Mouse (Mus musculus) splenic B cell, adult 2 months (primary cell): ENCODE results near the gene Cmtm4.
A peak's percentile ranks its signal among the peaks of the same experiment; 100 is the strongest.
"Not testable (repeated sequence)": the region's sequence is repeated elsewhere in the genome, so short reads cannot be mapped to it uniquely, and the experiment has no call there.

Experiments used
- DNase-seq: peaks from one replicate; pipeline ENCODE4 v3.0.0-alpha.2; 2011; ENCODE audit warnings: low read depth, low spot score
- H3K27me3 ChIP-seq: 2 replicates; pipeline ENCODE4 v1.6.1; 2012; ENCODE audit warnings: mild to moderate bottlenecking, low read length, moderate library complexity, mixed read lengths; ENCODE audit not compliant: control insufficient read depth, poor library complexity, insufficient read depth, severe bottlenecking
- H3K36me3 ChIP-seq: 2 replicates; pipeline ENCODE4 v1.6.1; 2012; ENCODE audit warnings: mild to moderate bottlenecking, low read length, moderate library complexity, mixed read lengths; ENCODE audit not compliant: control insufficient read depth, poor library complexity, insufficient read depth, severe bottlenecking

Gene Cmtm4

GRCm38 (mm10) chr8:104342426-104342825, 53.2 kb downstream of the Cmtm4 start:
- DNase-seq: no peak
- Histone ChIP-seq H3K36me3 (no peaks in the 10 kb centered on the region), H3K27me3 (no peaks in the 10 kb centered on the region)

GRCm38 (mm10) chr8:104341678-104342077, 53.9 kb downstream of the Cmtm4 start:
- no peaks in the 10 kb centered on the region for H3K36me3 ChIP-seq
- no peaks in the 10 kb centered on the region for H3K27me3 ChIP-seq
- no peak for DNase-seq

GRCm38 (mm10) chr8:104341106-104341561, 54.5 kb downstream of the Cmtm4 start:
- Histone ChIP-seq H3K27me3 (no peaks in the 10 kb centered on the region), H3K36me3 (no peaks in the 10 kb centered on the region)
- DNase-seq: no peak

GRCm38 (mm10) chr8:104340233-104341105, 55.1 kb downstream of the Cmtm4 start:
- H3K27me3 ChIP-seq: no peaks in the 10 kb centered on the region
- peak; percentile 84 for DNase-seq
- no peaks in the 10 kb centered on the region for H3K36me3 ChIP-seq

GRCm38 (mm10) chr8:104339983-104340232, 55.7 kb downstream of the Cmtm4 start:
- Histone ChIP-seq H3K27me3 (no peaks in the 10 kb centered on the region), H3K36me3 (no peaks in the 10 kb centered on the region)
- no peak for DNase-seq

- Histone ChIP-seq H3K27me3 (no peaks in the 10 kb centered on the region), H3K36me3 (no peaks in the 10 kb centered on the region)
- DNase-seq: no peak
These were observed 56.2 kb downstream of the Cmtm4 start, which contains the start of gene Cmtm3 for GRCm38 (mm10) chr8:104339229-104339982. Cmtm3 (plus strand) TSS chr8:104339410.

- DNase-seq: peak; percentile 52
- Histone ChIP-seq H3K36me3 (no peaks in the 10 kb centered on the region), H3K27me3 (no peaks in the 10 kb centered on the region)
These were observed 57.7 kb downstream of the Cmtm4 start for GRCm38 (mm10) chr8:104337890-104338289.

- H3K36me3 ChIP-seq: no peaks in the 10 kb centered on the region
- DNase-seq: no peak
These were observed 58.8 kb downstream of the Cmtm4 start for GRCm38 (mm10) chr8:104336806-104337205.

GRCm38 (mm10) chr8:104334196-104334595, 61.4 kb downstream of the Cmtm4 start:
- Histone ChIP-seq H3K36me3 (no peaks in the 10 kb centered on the region), H3K27me3 (no peaks in the 10 kb centered on the region)
- DNase-seq: no peak

More at GRCm38 (mm10) chr8:104336806-104337205, 58.8 kb downstream of the Cmtm4 start:
- no peaks in the 10 kb centered on the region for H3K27me3 ChIP-seq

GRCm38 (mm10) chr8:104333786-104334185, 61.8 kb downstream of the Cmtm4 start:
- no peak for DNase-seq
- H3K27me3 ChIP-seq: no peaks in the 10 kb centered on the region
- no peaks in the 10 kb centered on the region for H3K36me3 ChIP-seq

- Histone ChIP-seq H3K36me3 (no peaks in the 10 kb centered on the region), H3K27me3 (no peaks in the 10 kb centered on the region)
- DNase-seq: no peak
These were observed 62.7 kb downstream of the Cmtm4 start for GRCm38 (mm10) chr8:104332665-104333631.

- H3K36me3 ChIP-seq, DNase-seq, H3K27me3 ChIP-seq: not testable (repeated sequence)
These were observed 73.7 kb downstream of the Cmtm4 start, which contains the start of gene Cmtm2b for GRCm38 (mm10) chr8:104321930-104322329. Cmtm2b (plus strand) TSS chr8:104322230.

- H3K27me3 ChIP-seq, DNase-seq, H3K36me3 ChIP-seq: not testable (repeated sequence)
These were observed 74.3 kb downstream of the Cmtm4 start, which contains the start of gene Gm11020 for GRCm38 (mm10) chr8:104321267-104321666. Gm11020 (plus strand) TSS chr8:104321567.

GRCm38 (mm10) chr8:104313311-104313710, 82.3 kb downstream of the Cmtm4 start:
- Histone ChIP-seq H3K27me3 (no peaks in the 10 kb centered on the region), H3K36me3 (no peaks in the 10 kb centered on the region)
- DNase-seq: no peak
